In genomic region chr2:27154466-27155185, GRCm38 (mm10) we compare ENCODE assay signal across 31 mouse cellular contexts. TPM values are rescaled to one million over a fixed set of nuclear protein-coding genes. Genes with fewer than 3 reads are reported as not detected.
DNase-seq lines count a peak whose midpoint lies in the region; TF ChIP-seq lines count a peak whose summit lies in the region.
"Had no signal": no experiment of that assay in that cellular context is flagged by ENCODE, and none has a peak within 500 bp of the region (broad histone marks: within the 10 kb centered on the region; RNA-seq: fewer than 3 reads in every experiment).

No protein-coding gene starts in this region.

- 17% methylated on average over 10 of the region's 10 CpGs for WGBS in olfactory bulb, adult 2 months

- peak; percentile 58 to 73 for DNase-seq in cerebellum, postnatal 14 days
- DNase-seq in cerebellum, adult 8-10 months: no peak
- peak; percentile 60 for DNase-seq in left cerebral cortex, postnatal 4 days
- no peak for DNase-seq in left cerebral cortex, postnatal 14 days (ENCODE audit: low spot score in 2 of 2)
- peak; percentile 67 for DNase-seq in kidney, postnatal 10 days
- DNase-seq in embryo, embryonic 10.5 days (ENCODE audit: low spot score): no peak
- DNase-seq: adrenal gland, postnatal 10 days; cerebellum, adult 11-12 months; cerebellum, postnatal 36 days; embryo, embryonic 11 days; heart, postnatal 10 days; liver, postnatal 0 days; lung, postnatal 36 days; right cerebral cortex, postnatal 25 days; thymus, adult 2 months; thymus, postnatal 4 days had no signal

- no peak for TF ChIP-seq CTCF in olfactory bulb, adult 2 months (IDR thresholded peaks at IDR 0.05; ENCODE audit: insufficient read depth, low read depth, low read length)

- peak overlapping the region; percentile 92 for H3K27ac ChIP-seq in olfactory bulb, adult 2 months (ENCODE audit: insufficient read depth, low read depth, low read length)
- H3K27ac ChIP-seq: embryonic facial prominence, embryonic 12.5 days; forebrain, embryonic 10.5 days; heart, embryonic 13.5 days; hindbrain, embryonic 14.5 days; layer of hippocampus, adult 2 months; left cerebral cortex, adult 2 months; liver, embryonic 12.5 days had no signal

- no peak overlapping the region for H3K4me3 ChIP-seq in olfactory bulb, adult 2 months (ENCODE audit: insufficient read depth, low read depth, low read length)
- H3K4me3 ChIP-seq: embryonic facial prominence, embryonic 12.5 days; forebrain, embryonic 10.5 days; heart, embryonic 13.5 days; layer of hippocampus, adult 2 months; left cerebral cortex, adult 2 months; liver, embryonic 12.5 days had no signal

- peaks cover 41% of the 10 kb centered on the region for H3K4me1 ChIP-seq in olfactory bulb, adult 2 months (ENCODE audit: control insufficient read depth, insufficient read depth, low read length)
- H3K4me1 ChIP-seq: embryonic facial prominence, embryonic 12.5 days; liver, embryonic 12.5 days had no signal

- intact Hi-C loops in left cerebral cortex, postnatal 4 days (cut with DNase I): no loop called here
- intact Hi-C loops in left cerebral cortex, postnatal 14 days (cut with DNase I): no loop called here

- TF ChIP-seq POLR2A in olfactory bulb, adult 2 months (IDR thresholded peaks at IDR 0.05; ENCODE audit: insufficient read depth, low read depth, low read length): no peak

RNA-seq across cellular contexts. Expression of gene Dbh, which starts 10.4 kb away (rescaled TPM):
- total RNA-seq in left cerebral cortex, postnatal 4 days (2021): under 1 TPM; 0.30 to 0.58 TPM
- total RNA-seq in left cerebral cortex, postnatal 14 days (2021): 1 to 10 TPM; 1.3 to 1.8 TPM
- not detected in 2 replicates for polyA plus RNA-seq in olfactory bulb, adult 2 months (2012; ENCODE audit: insufficient read depth, insufficient read length, low replicate concordance, missing spikeins)
- total RNA-seq: gastrocnemius, adult 8-10 months; hematopoietic stem cell, adult 5-6 weeks; megakaryocyte, adult 5-6 weeks; neutrophil, adult 5-6 weeks had no signal
- polyA plus RNA-seq: forebrain, embryonic 10.5 days; forebrain, embryonic 16.5 days; G1E; liver, postnatal 0 days; spleen, adult 2 months had no signal

RNA-seq across cellular contexts. Expression of gene Fam163b, which starts 12.3 kb away (rescaled TPM):
- 10 to 100 TPM; 55.8 to 61.9 TPM for total RNA-seq in left cerebral cortex, postnatal 4 days (2021)
- total RNA-seq in left cerebral cortex, postnatal 14 days (2021): 100 to 1,000 TPM; 142 to 143 TPM
- polyA plus RNA-seq in olfactory bulb, adult 2 months (2012; ENCODE audit: insufficient read depth, insufficient read length, low replicate concordance, missing spikeins): 155 TPM in 1 of 2 replicates, not detected in the other
- total RNA-seq: hematopoietic stem cell, adult 5-6 weeks; megakaryocyte, adult 5-6 weeks; neutrophil, adult 5-6 weeks had no signal
- polyA plus RNA-seq: G1E; liver, postnatal 0 days; spleen, adult 2 months had no signal

Comparison
In these comparisons a context has a peak if more than half of its experiments do, and no peak if none do; other contexts are left out.
1. DNase-seq: peak in cerebellum, postnatal 14 days (2 of 2), left cerebral cortex, postnatal 4 days (single experiment) and kidney, postnatal 10 days (single experiment); none in cerebellum, adult 8-10 months (single experiment), left cerebral cortex, postnatal 14 days (0 of 2) and embryo, embryonic 10.5 days (single experiment).